Mouse (Mus musculus) urinary bladder, postnatal 14 days (tissue): ENCODE measurements at regions not wholly inside any gene's neighbourhood (a gene's known extent, or its start where the extent isn't known, plus 50 kb on each side); places are given as distances from the start of the nearest gene placed in this dataset.

Experiments
- DNase-seq: peaks from one replicate; pipeline ENCODE4 v3.0.0; 2021; ENCODE audit warnings: low spot score

- DNase-seq, result no peak
These were observed 231.4 kb downstream of the Cryba4 start for GRCm38 (mm10) chr5:112020882-112021281.

GRCm38 (mm10) chr5:112029955-112030354, 222.4 kb downstream of the Cryba4 start:
- no peak for DNase-seq

GRCm38 (mm10) chr5:112032036-112032435, 220.3 kb downstream of the Cryba4 start:
- no peak for DNase-seq

GRCm38 (mm10) chr5:112035426-112035825, 216.9 kb downstream of the Cryba4 start:
- no peak for DNase-seq

- DNase-seq, result no peak
These were observed 215.2 kb downstream of the Cryba4 start for GRCm38 (mm10) chr5:112037080-112037479.

GRCm38 (mm10) chr5:112039645-112040372, 212.5 kb downstream of the Cryba4 start:
- DNase-seq, result no peak

GRCm38 (mm10) chr5:112040678-112041077, 211.6 kb downstream of the Cryba4 start:
- no peak for DNase-seq

GRCm38 (mm10) chr5:112041285-112041684, 211.0 kb downstream of the Cryba4 start:
- DNase-seq, result no peak

GRCm38 (mm10) chr5:112042236-112042635, 210.1 kb downstream of the Cryba4 start:
- no peak for DNase-seq

GRCm38 (mm10) chr5:112050046-112050782, 202.1 kb downstream of the Cryba4 start:
- DNase-seq, result no peak

GRCm38 (mm10) chr5:112050906-112051305, 201.4 kb downstream of the Cryba4 start:
- no peak for DNase-seq

GRCm38 (mm10) chr5:112051786-112052185, 200.5 kb downstream of the Cryba4 start:
- no peak for DNase-seq

- DNase-seq, result no peak
These were observed 198.6 kb downstream of the Cryba4 start for GRCm38 (mm10) chr5:112053600-112054155.

GRCm38 (mm10) chr5:112055018-112055417, 197.3 kb downstream of the Cryba4 start:
- DNase-seq, result no peak

- no peak for DNase-seq
These were observed 182.4 kb downstream of the Cryba4 start for GRCm38 (mm10) chr5:112069917-112070316.

GRCm38 (mm10) chr5:112072456-112072855, 179.9 kb downstream of the Cryba4 start:
- DNase-seq, result no peak

- no peak for DNase-seq
These were observed 175.2 kb downstream of the Cryba4 start for GRCm38 (mm10) chr5:112077097-112077496.

GRCm38 (mm10) chr5:112077840-112078600, 174.3 kb downstream of the Cryba4 start:
- peak; percentile 44 for DNase-seq

- no peak for DNase-seq
These were observed 171.3 kb downstream of the Cryba4 start for GRCm38 (mm10) chr5:112081006-112081405.

GRCm38 (mm10) chr5:112091867-112092535, 160.3 kb downstream of the Cryba4 start:
- DNase-seq, result no peak

GRCm38 (mm10) chr5:112093905-112094571, 158.3 kb downstream of the Cryba4 start:
- DNase-seq, result no peak
